Mouse (Mus musculus) stomach, embryonic 14.5 days (tissue): ENCODE measurements around the gene Lingo1. TPM values are rescaled to one million over a fixed set of nuclear protein-coding genes. Genes with fewer than 3 reads are reported as not detected.

Experiments used
- ATAC-seq: fragments of 200-750 bp; cut with Nextera tagmentation; 2 replicates; pipeline ENCODE4 v1.8.0; 2017; ENCODE audit warnings: low read depth, moderate TSS enrichment; ENCODE audit not compliant: insufficient number of reproducible peaks, insufficient read depth, low FRiP score
- H3K27ac ChIP-seq: fragments of 300-500 bp; sonication (generic); 2 replicates; pipeline ENCODE4 v1.5.1; 2014; ENCODE audit warnings: mild to moderate bottlenecking, low read length, moderate library complexity, mixed read lengths
- H3K27me3 ChIP-seq: fragments of 300-500 bp; sonication (generic); 2 replicates; pipeline ENCODE4 v1.6.1; 2014; ENCODE audit warnings: low read length, control low read depth, mixed read lengths; ENCODE audit not compliant: control insufficient read depth, insufficient read depth
- H3K36me3 ChIP-seq: fragments of 300-500 bp; sonication (generic); 2 replicates; pipeline ENCODE4 v1.6.1; 2014; ENCODE audit warnings: mild to moderate bottlenecking, control low read depth, low read length, moderate library complexity, mixed read lengths; ENCODE audit not compliant: control insufficient read depth, insufficient read depth
- H3K4me1 ChIP-seq: fragments of 300-500 bp; sonication (generic); 2 replicates; pipeline ENCODE4 v1.6.1; 2014; ENCODE audit warnings: low read length, control low read depth, mixed read lengths; ENCODE audit not compliant: control insufficient read depth, insufficient read depth
- H3K4me2 ChIP-seq: fragments of 300-500 bp; sonication (generic); replicated peaks from 2 replicates; pipeline ENCODE4 v1.6.1; 2014; ENCODE audit warnings: low read depth, low read length, control low read depth
- H3K4me3 ChIP-seq: fragments of 300-500 bp; sonication (generic); 2 replicates; pipeline ENCODE4 v1.5.1; 2014; ENCODE audit warnings: low read depth, low read length, control low read depth
- H3K9ac ChIP-seq: fragments of 300-500 bp; sonication (generic); replicated peaks from 2 replicates; pipeline ENCODE4 v1.6.1; 2014; ENCODE audit warnings: low read depth, mild to moderate bottlenecking, control low read depth, low read length, moderate library complexity, mixed read lengths
- H3K9me3 ChIP-seq: fragments of 300-500 bp; sonication (generic); 2 replicates; pipeline ENCODE4 v1.6.1; 2016; ENCODE audit warnings: low read depth, low read length, control low read depth; ENCODE audit not compliant: control insufficient read depth
- WGBS: fragments of 180-500 bp; shearing (Covaris S2); extraction: QIAGEN DNeasy Blood & Tissue Kit; methylation state at CpG from one replicate; pipeline ENCODE4 v1.1.7; 2014; 5-methylcytosine and 5-hydroxymethylcytosine counted together
- polyA plus RNA-seq: library from polyadenylated mRNA; unstranded; fragments of >200 nt; fragmentation: Nextera tagmentation; extraction: Ambion mirVana; gene quantifications from 2 replicates; pipeline ENCODE4 v1.2.1, GENCODE M21; 2014

Gene Lingo1
- polyA plus RNA-seq, 1 experiment from 2014 or later: 3.0 TPM

DNA sequence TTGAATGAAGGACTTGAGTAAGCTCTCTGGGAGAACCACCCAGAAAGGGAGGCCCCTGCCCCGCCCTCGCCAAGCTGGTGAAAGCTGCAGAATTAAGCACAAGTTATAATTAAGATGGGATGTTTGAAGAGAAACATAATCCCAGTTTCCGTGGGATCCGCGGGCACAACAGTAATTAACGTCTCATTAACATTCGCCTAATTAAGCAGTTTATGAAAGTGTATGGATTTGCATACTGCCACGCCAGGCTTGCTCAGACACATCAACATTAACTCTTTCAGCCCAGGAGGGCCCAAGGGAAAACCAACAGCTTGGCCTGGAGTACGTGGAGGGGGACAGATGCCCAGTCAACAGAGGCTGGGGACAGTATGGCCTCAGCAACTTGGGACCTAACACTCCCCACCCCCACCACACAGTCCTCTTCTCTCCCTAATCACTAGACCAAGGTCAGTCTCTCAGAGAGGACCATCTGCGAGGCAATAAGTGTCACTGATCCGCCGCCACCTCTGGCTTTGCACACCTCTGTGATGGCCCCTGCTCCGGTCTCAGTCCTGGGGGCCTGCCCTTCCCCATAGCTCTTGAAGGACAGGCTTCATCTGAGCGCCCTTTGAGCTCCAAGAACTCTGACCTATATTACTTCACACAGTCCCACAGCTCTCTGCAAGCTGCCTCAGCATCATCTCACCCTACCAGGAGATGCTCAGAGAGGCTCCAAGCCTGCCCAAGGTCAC, 49.9 kb downstream of the Lingo1 start:
- 69% methylated on average over 14 of the region's 14 CpGs for WGBS

DNA sequence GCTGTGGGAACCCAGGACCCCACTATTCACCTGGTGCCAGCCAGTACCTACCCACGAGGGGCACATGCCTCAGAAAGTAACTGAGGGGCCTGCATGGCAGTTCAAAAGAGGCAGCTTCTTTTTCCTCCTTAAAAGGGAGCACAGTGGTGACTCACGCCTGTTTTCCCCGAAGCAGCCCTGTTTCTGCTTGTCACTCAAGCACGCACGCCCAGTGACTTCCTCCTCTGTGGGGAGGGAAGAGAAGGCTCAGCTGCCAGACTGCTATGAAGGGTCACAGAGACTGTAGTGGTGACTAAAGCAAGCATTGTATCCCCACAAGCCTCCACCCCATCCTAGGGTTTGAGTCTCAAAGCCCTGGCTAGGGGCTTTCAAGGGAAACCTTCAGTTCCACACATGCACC, 51.9 kb downstream of the Lingo1 start:
- H3K36me3 ChIP-seq: no peaks in the 10 kb centered on the region
- WGBS: 33% methylated on average over 5 of the region's 5 CpGs
- no peaks in the 10 kb centered on the region for H3K9me3 ChIP-seq
- H3K4me2 ChIP-seq: no peak overlapping the region
- H3K9ac ChIP-seq: no peak overlapping the region
- H3K4me1 ChIP-seq: no peaks in the 10 kb centered on the region
- ATAC-seq: no peak
- no peak overlapping the region for H3K27ac ChIP-seq
- no peaks in the 10 kb centered on the region for H3K27me3 ChIP-seq
- H3K4me3 ChIP-seq: no peak overlapping the region

More for the DNA sequence above, 49.9 kb downstream of the Lingo1 start:
- H3K9ac ChIP-seq: no peak overlapping the region
- no peak overlapping the region for H3K4me2 ChIP-seq
- H3K27me3 ChIP-seq: no peaks in the 10 kb centered on the region
- H3K27ac ChIP-seq: no peak overlapping the region
- H3K4me1 ChIP-seq: no peaks in the 10 kb centered on the region
- H3K9me3 ChIP-seq: no peaks in the 10 kb centered on the region
- no peak overlapping the region for H3K4me3 ChIP-seq
- no peaks in the 10 kb centered on the region for H3K36me3 ChIP-seq
- ATAC-seq: no peak

DNA sequence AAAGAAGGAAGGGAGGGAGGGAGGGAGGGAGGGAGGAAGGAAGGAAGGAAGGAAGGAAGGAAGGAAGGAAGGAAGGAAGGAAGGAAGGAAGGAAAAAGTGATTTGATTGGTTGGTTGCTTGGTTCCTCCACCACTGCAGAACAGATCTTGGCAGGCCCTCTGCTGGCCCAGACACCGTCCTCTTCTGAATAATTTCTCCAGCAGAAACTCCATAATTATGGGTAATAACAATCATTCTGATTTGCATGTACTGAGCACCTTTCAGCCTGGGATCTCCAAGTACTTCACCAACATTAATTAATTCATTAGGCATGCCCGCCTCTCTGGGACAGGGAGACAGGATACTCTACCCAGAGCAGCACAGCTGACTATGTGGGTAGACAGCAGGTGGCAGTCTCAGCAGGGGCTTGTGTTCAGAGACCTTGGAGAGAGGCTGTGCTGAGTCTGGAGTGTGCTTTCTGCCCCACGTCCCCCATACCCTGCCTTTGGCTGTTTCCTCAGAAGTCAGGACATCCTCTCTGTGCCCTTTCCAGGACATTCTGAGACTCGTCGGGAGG, 57.0 kb downstream of the Lingo1 start:
- H3K4me3 ChIP-seq: no peak overlapping the region
- H3K36me3 ChIP-seq: no peaks in the 10 kb centered on the region
- no peaks in the 10 kb centered on the region for H3K4me1 ChIP-seq
- H3K9ac ChIP-seq: no peak overlapping the region
- H3K27me3 ChIP-seq: no peaks in the 10 kb centered on the region
- H3K27ac ChIP-seq: no peak overlapping the region
- H3K9me3 ChIP-seq: no peaks in the 10 kb centered on the region
- no peak overlapping the region for H3K4me2 ChIP-seq
- 67% methylated on average over 5 of the region's 5 CpGs for WGBS
- no peak for ATAC-seq

DNA sequence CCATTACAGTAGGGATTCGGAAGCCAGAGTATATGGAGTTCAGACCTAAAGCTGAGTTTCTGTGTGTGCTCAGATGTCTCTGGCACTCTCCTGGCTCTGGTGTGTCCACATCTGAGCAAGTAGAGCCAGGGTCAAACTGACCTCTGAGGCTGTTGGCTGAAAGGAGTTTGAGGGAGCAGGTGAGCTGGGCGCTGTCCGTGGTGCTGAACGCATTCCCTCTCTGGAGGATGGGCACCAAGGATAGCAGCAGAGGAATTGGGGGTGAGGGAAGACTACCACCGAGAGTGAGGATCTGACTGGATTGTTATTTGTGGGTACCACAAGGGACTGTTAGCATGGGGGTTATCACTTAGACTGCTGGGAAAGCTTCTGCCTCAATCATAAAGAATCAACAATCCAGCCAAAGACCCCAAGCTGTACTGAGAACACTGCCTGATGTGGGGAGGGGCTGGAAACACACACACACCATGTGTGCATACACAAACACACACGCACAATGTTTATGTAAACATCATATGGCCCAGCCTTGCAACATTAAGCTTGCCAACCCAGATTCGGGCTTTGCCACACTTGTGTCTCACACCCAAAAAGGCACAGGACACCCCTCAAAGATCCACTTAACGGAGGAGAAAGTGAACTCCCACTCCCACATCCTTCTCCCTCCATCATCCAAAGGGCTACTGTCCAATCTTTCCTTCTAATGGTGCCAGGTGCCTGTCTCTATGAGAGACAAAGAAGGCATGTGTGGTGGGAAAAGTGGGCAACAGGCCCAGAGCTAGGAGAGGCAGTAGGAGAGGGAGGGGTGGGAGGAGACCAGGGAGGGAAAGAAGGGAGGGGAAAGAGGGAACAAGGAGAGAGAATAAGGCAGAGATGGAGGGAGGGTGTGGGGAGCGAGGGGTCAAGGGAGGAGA, 57.8 kb downstream of the Lingo1 start:
- no peak overlapping the region for H3K4me2 ChIP-seq
- no peaks in the 10 kb centered on the region for H3K27me3 ChIP-seq
- H3K27ac ChIP-seq: no peak overlapping the region
- no peaks in the 10 kb centered on the region for H3K4me1 ChIP-seq
- no peak for ATAC-seq
- H3K4me3 ChIP-seq: no peak overlapping the region
- H3K36me3 ChIP-seq: no peaks in the 10 kb centered on the region
- H3K9ac ChIP-seq: no peak overlapping the region
- 40% methylated on average over 9 of the region's 9 CpGs for WGBS
- H3K9me3 ChIP-seq: no peaks in the 10 kb centered on the region

DNA sequence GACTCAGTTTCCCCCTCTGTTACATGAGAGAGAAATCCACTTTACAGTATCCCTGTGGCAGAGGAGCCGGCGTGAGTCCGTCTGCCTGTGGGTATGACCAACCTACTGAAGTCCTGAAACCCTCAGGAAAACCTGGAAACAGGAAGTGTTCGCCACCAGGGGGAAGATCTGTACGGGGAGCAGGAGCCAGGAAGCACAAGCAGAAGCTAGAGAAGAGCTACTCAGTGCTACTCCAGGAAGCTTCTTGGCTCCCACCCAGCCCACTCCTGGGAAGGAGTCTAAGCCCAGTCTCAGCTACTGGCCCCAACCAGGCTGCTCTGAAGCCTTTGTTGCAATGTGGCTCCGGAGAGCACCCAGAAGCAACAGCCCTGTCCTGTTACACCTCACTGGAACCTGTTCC, 61.9 kb downstream of the Lingo1 start:
- ATAC-seq: no peak
- 56% methylated on average over 6 of the region's 6 CpGs for WGBS
- Histone ChIP-seq H3K4me2 (no peak overlapping the region), H3K4me3 (no peak overlapping the region), H3K4me1 (peaks cover 5% of the 10 kb centered on the region), H3K9me3 (no peaks in the 10 kb centered on the region), H3K9ac (no peak overlapping the region), H3K27me3 (no peaks in the 10 kb centered on the region), H3K36me3 (no peaks in the 10 kb centered on the region), H3K27ac (no peak overlapping the region)

DNA sequence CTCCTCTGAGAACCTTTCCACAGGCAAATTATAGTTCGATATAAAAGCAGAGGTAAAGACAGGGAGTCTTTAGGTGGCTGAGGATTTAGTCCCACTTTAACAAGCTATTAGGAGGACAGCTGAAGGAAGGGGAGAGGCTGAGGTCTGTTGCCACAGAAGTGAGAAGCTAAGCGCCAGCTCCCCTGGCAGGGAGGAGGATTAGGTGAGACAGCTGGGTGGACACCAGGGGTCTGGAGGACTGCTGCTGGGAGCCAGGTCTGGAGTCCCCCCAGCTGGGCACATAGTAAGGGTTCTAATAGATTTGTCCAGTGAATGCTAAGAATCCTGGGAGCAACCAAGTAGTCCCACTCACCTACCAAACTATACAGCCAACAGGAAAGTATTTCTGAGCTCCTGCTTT, 65.3 kb downstream of the Lingo1 start:
- 57% methylated on average over 2 of the region's 2 CpGs for WGBS

DNA sequence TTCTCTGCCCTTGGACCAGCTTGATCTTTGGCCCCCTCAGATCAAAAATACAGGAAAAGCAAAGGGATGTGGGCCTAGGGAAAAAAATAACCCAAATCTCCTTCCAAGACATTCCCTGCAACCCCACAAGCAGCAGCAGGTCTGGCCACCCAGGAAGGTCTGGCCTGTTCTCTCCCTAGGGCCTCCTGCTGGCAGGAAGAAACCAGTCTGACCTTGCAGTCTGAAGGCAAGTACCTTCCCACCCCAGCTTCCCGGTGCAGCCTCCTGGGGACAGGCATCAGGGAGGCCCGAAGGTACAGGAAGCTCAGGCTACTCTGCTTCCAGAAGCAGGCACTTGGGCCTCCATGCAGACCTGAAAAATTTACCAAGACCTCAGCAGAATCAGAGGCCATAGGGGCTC, 67.1 kb downstream of the Lingo1 start:
- Histone ChIP-seq H3K36me3 (no peaks in the 10 kb centered on the region), H3K4me1 (peaks cover 5% of the 10 kb centered on the region), H3K9me3 (no peaks in the 10 kb centered on the region), H3K4me3 (no peak overlapping the region), H3K9ac (no peak overlapping the region), H3K27ac (no peak overlapping the region), H3K4me2 (no peak overlapping the region), H3K27me3 (no peaks in the 10 kb centered on the region)
- no peak for ATAC-seq
- 41% methylated on average over 2 of the region's 2 CpGs for WGBS

More for the DNA sequence above, 65.3 kb downstream of the Lingo1 start:
- Histone ChIP-seq H3K4me3 (no peak overlapping the region), H3K4me1 (peaks cover 5% of the 10 kb centered on the region), H3K9ac (no peak overlapping the region), H3K27ac (no peak overlapping the region), H3K27me3 (no peaks in the 10 kb centered on the region), H3K9me3 (no peaks in the 10 kb centered on the region), H3K36me3 (no peaks in the 10 kb centered on the region), H3K4me2 (no peak overlapping the region)
- no peak for ATAC-seq

DNA sequence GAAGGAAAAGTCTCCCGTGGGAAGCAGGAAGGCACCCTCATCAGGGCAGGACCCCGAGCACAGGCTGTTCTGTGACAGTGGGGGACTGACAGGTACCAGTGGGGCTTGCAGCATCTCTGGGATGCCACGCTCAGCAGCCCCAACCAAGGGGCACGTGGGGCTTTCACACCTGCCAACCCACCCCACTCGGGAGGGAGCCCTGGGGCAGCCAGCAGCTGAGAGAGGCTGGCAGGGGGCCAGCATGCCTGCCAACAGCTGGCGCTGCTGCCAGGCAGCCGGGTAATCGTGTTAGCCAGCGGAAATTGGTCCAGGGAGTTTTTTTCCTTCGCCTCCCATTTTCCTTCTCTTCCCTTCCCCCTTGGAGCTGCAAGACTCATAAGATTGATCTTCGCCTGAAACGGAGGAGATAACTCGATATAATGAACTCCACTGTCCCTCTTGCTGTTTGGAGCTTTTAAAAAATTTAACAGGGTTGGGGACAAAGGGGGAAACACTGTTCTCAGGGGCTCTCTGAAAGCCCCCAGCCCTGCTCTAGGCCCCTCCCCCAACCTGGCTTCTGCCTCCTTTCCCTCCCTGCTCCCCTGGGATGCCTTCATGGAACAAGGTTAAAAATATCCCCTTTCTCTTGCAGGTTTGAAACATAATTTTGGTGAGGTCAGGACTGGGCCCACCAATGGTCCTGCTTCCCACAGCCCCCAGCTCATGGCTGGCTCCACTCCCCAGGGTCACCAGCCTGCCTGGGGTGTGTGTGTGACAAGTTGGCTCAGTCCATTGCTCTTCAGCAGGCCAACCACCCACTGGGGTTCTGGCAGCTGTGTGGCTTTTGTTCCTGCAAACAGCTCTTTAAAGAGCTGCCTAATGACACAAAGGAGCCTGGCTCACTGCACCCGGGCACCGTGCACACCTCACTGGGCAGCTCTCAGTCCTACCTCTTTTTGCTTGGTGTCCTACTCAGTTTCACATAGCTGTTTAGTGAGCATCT, 68.3 kb downstream of the Lingo1 start:
- Histone ChIP-seq H3K9ac (no peak overlapping the region), H3K4me2 (no peak overlapping the region), H3K9me3 (no peaks in the 10 kb centered on the region), H3K36me3 (no peaks in the 10 kb centered on the region), H3K4me1 (peaks cover 5% of the 10 kb centered on the region), H3K27me3 (no peaks in the 10 kb centered on the region), H3K27ac (no peak overlapping the region), H3K4me3 (no peak overlapping the region)
- no peak for ATAC-seq
- WGBS: 40% methylated on average over 15 of the region's 15 CpGs
